Mouse (Mus musculus): ENCODE results near the gene Farsb. TPM values are rescaled to one million over a fixed set of nuclear protein-coding genes. Genes with fewer than 3 reads are reported as not detected.
A peak's percentile ranks its signal among the peaks of the same experiment; 100 is the strongest.
"Not testable (repeated sequence)": the region's sequence is repeated elsewhere in the genome, so short reads cannot be mapped to it uniquely, and the experiment has no call there.

The Farsb gene
- polyA plus RNA-seq, 1 experiment = 40.1 TPM

DNA sequence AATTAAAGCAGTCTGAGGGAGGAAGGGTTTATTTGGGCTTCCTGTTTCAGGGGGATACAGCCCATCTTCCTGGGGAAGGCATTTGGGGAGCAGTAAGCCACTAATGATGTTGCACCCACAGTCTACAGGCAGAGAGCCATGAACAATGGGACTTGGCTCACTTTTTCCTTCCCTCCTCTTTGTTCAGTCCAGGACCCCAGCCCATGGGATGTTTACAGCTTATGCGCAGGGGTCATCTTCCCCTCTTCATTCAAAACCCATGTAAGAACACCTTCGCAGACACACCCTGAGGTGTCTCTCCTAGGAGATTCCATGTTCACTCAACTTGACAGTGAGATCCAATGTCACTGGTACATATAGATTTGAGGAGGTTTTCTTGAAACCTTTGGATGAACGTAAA is 39.7 kb upstream of the Farsb start:
- Histone ChIP-seq H3K4me3 (ENCODE audit: insufficient read depth, low read length) (no peak overlapping the region), H3K4me1 (ENCODE audit: control insufficient read depth, insufficient read depth, low read length) (0 out of 2 replicates have a peak, but pooled peaks cover 2% of the 10 kb centered on the region)

DNA sequence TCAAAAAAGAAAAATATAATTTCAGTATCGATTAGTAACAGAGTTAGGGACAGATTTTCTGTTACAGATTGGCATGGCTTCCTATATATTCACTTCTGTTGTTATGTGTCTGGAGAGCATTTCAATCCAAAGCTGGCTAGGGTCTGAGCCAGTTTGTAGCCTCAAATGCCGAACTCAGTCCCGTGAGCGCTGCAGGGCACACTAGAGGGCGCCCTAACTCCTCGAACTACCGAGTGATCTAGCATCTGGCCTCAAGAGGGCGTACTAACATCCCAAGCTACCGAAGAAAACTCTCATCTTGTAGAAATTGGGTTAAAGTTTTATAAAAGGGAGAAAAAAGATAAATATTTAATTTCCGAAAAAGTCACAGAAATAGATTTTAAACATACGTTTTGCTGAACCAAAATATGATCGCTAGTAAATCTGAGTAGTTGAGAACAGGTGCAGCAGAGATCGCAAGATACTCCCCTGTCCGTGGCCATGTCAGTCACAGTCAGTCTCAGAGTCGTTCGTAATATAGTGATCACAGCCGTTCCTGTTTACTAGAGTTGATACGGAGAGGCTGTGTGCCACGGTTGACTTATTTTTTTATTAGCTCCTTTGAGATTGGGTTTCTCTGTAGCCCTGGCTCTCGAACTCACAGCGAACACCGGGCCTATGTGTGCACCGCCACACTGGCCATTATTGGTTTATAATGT is 36.6 kb upstream of the Farsb start:
- TF ChIP-seq CTCF (IDR thresholded peaks at IDR 0.05; ENCODE audit: low read depth, low read length) (peak; percentile 99), POLR2A (IDR thresholded peaks at IDR 0.05; ENCODE audit: borderline replicate concordance, low read depth, low read length) (no peak)

More for the DNA sequence above, 39.7 kb upstream of the Farsb start:
- no peak for TF ChIP-seq CTCF (IDR thresholded peaks at IDR 0.05; ENCODE audit: low read depth, low read length)
- TF ChIP-seq POLR2A (IDR thresholded peaks at IDR 0.05; ENCODE audit: borderline replicate concordance, low read depth, low read length) = no peak
- H3K27ac ChIP-seq (ENCODE audit: insufficient read depth, low read depth, low read length) = no peak overlapping the region

DNA sequence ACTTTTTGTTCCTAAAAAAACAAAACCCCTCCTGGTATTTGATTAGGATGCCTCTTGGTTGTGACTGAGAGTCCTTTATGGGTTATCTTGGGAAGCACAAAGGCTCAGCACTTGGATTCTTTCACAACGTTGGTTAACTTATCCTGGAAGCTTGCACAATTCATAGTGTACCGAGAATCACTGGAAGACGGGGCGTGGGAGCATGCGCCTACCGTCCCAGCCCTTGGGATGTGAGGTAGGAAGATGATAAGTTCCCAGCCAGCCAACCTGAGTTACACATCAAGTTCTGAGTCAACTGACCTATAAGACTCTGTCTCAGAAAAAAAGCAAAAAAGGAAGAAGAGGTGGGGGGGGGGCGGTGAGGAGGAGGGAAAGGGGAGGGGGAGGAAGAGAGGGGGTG is 30.2 kb upstream of the Farsb start:
- H3K4me3 ChIP-seq (ENCODE audit: insufficient read depth, low read length) = no peak overlapping the region
- 0 out of 2 replicates have a peak, but pooled peaks cover 2% of the 10 kb centered on the region for H3K4me1 ChIP-seq (ENCODE audit: control insufficient read depth, insufficient read depth, low read length)
- no peak overlapping the region for H3K27ac ChIP-seq (ENCODE audit: insufficient read depth, low read depth, low read length)
- TF ChIP-seq CTCF (IDR thresholded peaks at IDR 0.05; ENCODE audit: low read depth, low read length) (no peak), POLR2A (IDR thresholded peaks at IDR 0.05; ENCODE audit: borderline replicate concordance, low read depth, low read length) (no peak)

More for the DNA sequence above, 36.6 kb upstream of the Farsb start:
- Histone ChIP-seq H3K4me3 (ENCODE audit: insufficient read depth, low read length) (no peak overlapping the region), H3K4me1 (ENCODE audit: control insufficient read depth, insufficient read depth, low read length) (0 out of 2 replicates have a peak, but pooled peaks cover 2% of the 10 kb centered on the region), H3K27ac (ENCODE audit: insufficient read depth, low read depth, low read length) (no peak overlapping the region)

DNA sequence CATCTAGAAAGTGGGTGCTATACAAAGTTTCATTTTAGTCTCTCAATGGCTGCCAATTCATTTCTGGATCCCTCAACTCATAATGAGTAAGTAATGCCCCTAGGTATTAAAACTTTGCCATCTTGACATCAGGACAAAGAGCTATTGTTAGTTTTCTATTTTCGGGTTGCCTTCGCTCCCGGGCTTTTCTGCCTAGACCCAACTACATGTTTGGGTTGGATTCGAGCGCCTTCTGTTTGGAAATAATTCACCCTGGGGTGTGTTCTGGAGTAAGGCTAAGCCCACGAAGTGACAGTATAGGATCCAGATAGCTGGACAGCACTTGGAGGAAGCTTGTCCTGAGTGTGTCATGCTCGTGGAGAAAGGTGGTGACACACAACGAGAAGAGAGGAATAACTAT is 24.1 kb upstream of the Farsb start:
- TF ChIP-seq CTCF (IDR thresholded peaks at IDR 0.05; ENCODE audit: low read depth, low read length) = no peak
- no peak for TF ChIP-seq POLR2A (IDR thresholded peaks at IDR 0.05; ENCODE audit: borderline replicate concordance, low read depth, low read length)
- H3K4me3 ChIP-seq (ENCODE audit: insufficient read depth, low read length) = no peak overlapping the region
- no peak overlapping the region for H3K27ac ChIP-seq (ENCODE audit: insufficient read depth, low read depth, low read length)
- H3K4me1 ChIP-seq (ENCODE audit: control insufficient read depth, insufficient read depth, low read length) = no peaks in the 10 kb centered on the region

DNA sequence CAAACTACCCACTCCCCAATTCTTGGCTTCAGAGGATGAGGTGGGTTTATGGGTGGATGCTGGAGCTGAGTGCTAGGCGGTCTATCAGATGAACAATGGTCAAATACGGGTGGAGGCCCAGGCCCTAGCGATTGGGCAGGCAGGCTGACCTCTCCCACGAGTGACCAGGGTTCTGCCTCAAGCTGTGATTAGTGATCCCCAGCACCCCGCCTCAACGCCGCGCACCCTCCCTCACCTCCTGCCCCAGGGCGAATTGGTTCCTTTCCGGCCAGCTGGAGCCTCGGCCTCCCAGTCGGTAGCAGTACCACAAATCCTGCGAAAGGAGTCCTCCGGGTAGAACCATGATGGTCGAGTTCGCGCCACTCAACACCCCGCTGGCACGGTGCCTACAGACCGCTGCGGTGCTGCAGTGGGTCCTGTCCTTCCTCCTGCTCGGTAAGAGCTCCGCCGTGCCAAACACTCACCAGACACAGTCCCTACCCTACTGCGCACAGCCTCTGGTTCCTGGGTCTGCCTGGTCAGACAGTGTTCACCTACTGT is 23.0 kb upstream of the Farsb start, which contains the start of gene BC035947:
Gene BC035947 (minus strand): TSS at position 538 of the 540 bp plus-strand sequence.
- TF ChIP-seq CTCF (IDR thresholded peaks at IDR 0.05; ENCODE audit: low read depth, low read length) = no peak
- no peak for TF ChIP-seq POLR2A (IDR thresholded peaks at IDR 0.05; ENCODE audit: borderline replicate concordance, low read depth, low read length)
- no peak within 1 kb of the TSS for H3K4me3 ChIP-seq (ENCODE audit: insufficient read depth, low read length)
- H3K27ac ChIP-seq (ENCODE audit: insufficient read depth, low read depth, low read length) = no peak within 1 kb of the TSS
- H3K4me1 ChIP-seq (ENCODE audit: control insufficient read depth, insufficient read depth, low read length) = peaks cover 3% of the 10 kb centered on the region

DNA sequence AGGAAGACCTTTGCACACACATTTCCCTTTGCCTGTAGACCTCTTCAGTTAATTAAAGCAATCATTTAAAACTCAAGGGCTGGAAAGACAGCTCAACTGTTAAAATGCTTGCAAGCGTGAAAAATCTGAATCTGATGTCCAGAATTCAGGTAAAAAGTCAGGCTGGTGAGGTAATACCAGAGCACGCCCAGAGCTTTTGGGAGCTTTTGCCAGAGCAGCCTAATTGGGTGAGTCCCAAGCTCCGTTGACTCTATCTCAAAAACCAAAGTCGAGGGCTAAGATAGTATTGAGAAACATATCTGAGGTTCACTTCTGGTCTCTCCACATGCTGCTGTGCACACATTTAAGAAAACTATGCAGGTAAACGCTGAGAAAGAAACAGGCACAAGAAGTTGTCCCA is 22.2 kb upstream of the Farsb start, which contains the start of gene Mogat1:
Gene Mogat1 (plus strand): TSS at position 130 of the 400 bp plus-strand sequence.
- Histone ChIP-seq H3K4me3 (ENCODE audit: insufficient read depth, low read length) (no peak within 1 kb of the TSS), H3K4me1 (ENCODE audit: control insufficient read depth, insufficient read depth, low read length) (peaks cover 3% of the 10 kb centered on the region), H3K27ac (ENCODE audit: insufficient read depth, low read depth, low read length) (no peak within 1 kb of the TSS)
- TF ChIP-seq CTCF (IDR thresholded peaks at IDR 0.05; ENCODE audit: low read depth, low read length) (no peak), POLR2A (IDR thresholded peaks at IDR 0.05; ENCODE audit: borderline replicate concordance, low read depth, low read length) (no peak)

DNA sequence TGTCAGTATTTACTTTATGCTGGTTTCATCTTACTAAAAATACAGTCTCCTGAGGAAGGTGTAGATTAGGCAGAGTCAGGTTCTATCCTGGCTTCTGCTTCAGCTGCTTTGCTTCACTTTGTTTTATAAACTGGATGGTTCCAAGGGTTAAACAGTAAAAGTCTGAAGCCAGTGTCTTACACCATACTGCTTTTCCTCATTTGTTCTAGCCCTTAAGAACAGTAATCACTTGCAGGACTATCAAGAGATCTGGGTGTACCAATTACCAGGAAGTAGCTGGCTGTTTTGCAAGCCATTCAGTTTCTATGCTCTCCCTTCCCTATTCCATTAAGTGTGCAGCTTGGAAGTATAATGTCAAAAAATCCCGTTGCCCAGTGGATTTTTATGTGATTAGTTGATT is 18.4 kb upstream of the Farsb start:
- TF ChIP-seq POLR2A (IDR thresholded peaks at IDR 0.05; ENCODE audit: borderline replicate concordance, low read depth, low read length) (no peak), CTCF (IDR thresholded peaks at IDR 0.05; ENCODE audit: low read depth, low read length) (no peak)
- peaks cover 3% of the 10 kb centered on the region for H3K4me1 ChIP-seq (ENCODE audit: control insufficient read depth, insufficient read depth, low read length)
- no peak overlapping the region for H3K4me3 ChIP-seq (ENCODE audit: insufficient read depth, low read length)
- no peak overlapping the region for H3K27ac ChIP-seq (ENCODE audit: insufficient read depth, low read depth, low read length)

DNA sequence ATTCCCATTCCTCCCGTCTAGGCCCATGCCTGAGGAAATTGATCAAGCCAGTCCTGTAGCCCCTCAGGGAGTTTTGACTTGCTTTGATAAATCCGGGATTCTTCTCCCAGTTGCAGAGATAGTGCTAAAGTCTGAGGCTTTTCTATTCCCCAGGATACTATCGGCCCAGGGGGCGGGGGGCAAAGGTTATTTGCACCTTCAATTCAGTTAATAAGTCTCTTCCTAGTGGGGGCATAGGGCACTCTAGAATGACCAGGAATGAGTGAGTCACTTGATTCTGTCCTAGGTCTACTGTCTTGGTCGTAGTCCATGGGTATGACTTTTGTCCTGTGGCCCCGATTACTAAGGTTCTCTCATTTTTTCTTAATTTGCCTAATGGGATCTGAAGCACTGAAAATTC is 13.8 kb upstream of the Farsb start:
- H3K27ac ChIP-seq (ENCODE audit: insufficient read depth, low read depth, low read length) = no peak overlapping the region
- TF ChIP-seq POLR2A (IDR thresholded peaks at IDR 0.05; ENCODE audit: borderline replicate concordance, low read depth, low read length) (no peak), CTCF (IDR thresholded peaks at IDR 0.05; ENCODE audit: low read depth, low read length) (no peak)
- no peak overlapping the region for H3K4me3 ChIP-seq (ENCODE audit: insufficient read depth, low read length)
- peaks cover 3% of the 10 kb centered on the region for H3K4me1 ChIP-seq (ENCODE audit: control insufficient read depth, insufficient read depth, low read length)

DNA sequence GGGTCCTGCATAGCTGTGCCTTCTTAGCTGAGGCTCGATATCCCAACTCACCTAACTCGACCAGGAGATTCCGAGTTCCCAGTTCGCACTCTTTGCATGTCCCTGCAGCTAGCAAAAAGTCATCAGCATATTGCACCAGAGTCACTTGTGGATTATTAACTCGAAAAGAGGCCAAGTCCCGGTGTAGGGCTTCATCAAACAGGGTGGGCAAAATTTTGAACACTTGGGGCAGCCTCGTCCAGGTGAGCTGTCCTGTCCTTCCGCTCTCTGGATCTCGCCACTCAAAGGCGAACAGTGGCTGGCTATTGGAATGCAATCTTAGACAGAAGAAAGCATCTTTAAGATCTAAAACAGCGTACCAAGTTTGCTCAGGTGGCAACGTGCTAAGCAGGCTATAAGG is 13.2 kb upstream of the Farsb start:
- H3K4me1 ChIP-seq (ENCODE audit: control insufficient read depth, insufficient read depth, low read length); H3K27ac ChIP-seq (ENCODE audit: insufficient read depth, low read depth, low read length); H3K4me3 ChIP-seq (ENCODE audit: insufficient read depth, low read length): not testable (repeated sequence)

DNA sequence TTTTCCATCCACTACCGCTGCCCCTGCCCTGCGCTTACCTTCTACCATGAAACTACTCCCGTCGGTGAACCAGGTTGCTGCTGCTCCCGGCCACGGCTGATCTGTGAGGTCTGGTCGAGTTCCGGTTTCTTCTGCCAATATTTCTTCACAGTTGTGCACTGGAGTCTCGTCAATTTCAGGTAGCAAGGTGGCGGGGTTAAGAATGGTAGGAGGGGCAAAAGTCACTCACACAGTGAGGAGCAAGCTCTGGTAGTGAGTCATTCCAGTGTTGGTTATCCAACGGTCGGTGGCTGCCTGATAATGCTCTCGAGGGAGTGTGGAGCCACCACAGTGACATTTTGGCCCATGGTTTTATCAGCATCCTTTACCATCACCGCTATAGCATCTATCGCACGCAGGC is 12.3 kb upstream of the Farsb start:
- no peak for TF ChIP-seq CTCF (IDR thresholded peaks at IDR 0.05; ENCODE audit: low read depth, low read length)
- TF ChIP-seq POLR2A (IDR thresholded peaks at IDR 0.05; ENCODE audit: borderline replicate concordance, low read depth, low read length) = no peak
- no peak overlapping the region for H3K4me3 ChIP-seq (ENCODE audit: insufficient read depth, low read length)

More for the DNA sequence above, 12.3 kb upstream of the Farsb start:
- Histone ChIP-seq H3K4me1 (ENCODE audit: control insufficient read depth, insufficient read depth, low read length) (no peaks in the 10 kb centered on the region), H3K27ac (ENCODE audit: insufficient read depth, low read depth, low read length) (no peak overlapping the region)

Data from bone marrow macrophage, adult 2 months (primary cell).